Mouse (Mus musculus) heart, adult 8-10 months (tissue): Measurements from ENCODE around the gene Josd2. TPM values are rescaled to one million over a fixed set of nuclear protein-coding genes. Genes with fewer than 3 reads are reported as not detected.

ENCODE experiments used
- DNase-seq: peaks from one replicate; pipeline ENCODE4 v3.0.0; 2022; ENCODE audit warnings: low spot score
- total RNA-seq, 4 experiments: library from RNA; stranded (reverse); gene quantifications; 2 replicates each; pipeline ENCODE4 v1.2.4; 2022

The Josd2 gene
- 100 to 1,000 TPM; 109 to 130 (median 125) TPM for total RNA-seq

- peak; percentile 97 for DNase-seq
Measured at GRCm38 (mm10) chr7:44467811-44468411, at the start of gene Josd2. Gene Josd2, plus strand, starts transcription at chr7:44467980.

GRCm38 (mm10) chr7:44427666-44428065, 40.1 kb upstream of the Josd2 start:
- DNase-seq: no peak

GRCm38 (mm10) chr7:44428171-44428950, 39.4 kb upstream of the Josd2 start:
- DNase-seq: no peak

DNA sequence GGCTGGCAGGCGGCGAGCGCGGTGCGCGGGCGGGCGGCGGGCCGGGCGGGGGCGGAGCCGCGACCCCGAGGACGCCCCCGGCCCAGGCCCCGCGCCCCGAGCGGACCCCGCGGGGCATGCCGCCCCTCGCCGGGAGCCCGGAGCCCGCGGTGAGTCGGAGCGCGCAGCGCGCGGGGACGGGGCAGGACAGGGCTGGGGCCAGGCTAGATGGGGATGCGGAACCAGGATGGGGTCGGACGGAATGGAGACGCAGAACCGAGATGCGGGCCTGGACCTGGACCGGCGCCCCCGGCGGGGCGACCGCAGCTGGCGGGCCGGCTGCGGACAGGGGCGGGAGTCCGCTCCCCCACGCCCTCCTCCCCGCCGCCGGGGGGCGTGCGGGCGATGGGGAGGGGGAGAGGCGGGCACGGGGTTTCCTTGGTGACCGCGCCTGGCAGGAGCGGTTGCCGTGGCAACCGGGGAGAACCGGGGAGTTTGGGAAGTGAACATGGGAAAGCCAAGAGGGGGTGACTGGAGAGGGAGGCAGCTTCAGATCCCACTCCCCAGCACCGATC, 38.7 kb upstream of the Josd2 start, which contains the start of gene Lrrc4b:
Gene Lrrc4b, plus strand, starts transcription at position 51 of the 554 bp plus-strand sequence.
- no peak for DNase-seq

DNA sequence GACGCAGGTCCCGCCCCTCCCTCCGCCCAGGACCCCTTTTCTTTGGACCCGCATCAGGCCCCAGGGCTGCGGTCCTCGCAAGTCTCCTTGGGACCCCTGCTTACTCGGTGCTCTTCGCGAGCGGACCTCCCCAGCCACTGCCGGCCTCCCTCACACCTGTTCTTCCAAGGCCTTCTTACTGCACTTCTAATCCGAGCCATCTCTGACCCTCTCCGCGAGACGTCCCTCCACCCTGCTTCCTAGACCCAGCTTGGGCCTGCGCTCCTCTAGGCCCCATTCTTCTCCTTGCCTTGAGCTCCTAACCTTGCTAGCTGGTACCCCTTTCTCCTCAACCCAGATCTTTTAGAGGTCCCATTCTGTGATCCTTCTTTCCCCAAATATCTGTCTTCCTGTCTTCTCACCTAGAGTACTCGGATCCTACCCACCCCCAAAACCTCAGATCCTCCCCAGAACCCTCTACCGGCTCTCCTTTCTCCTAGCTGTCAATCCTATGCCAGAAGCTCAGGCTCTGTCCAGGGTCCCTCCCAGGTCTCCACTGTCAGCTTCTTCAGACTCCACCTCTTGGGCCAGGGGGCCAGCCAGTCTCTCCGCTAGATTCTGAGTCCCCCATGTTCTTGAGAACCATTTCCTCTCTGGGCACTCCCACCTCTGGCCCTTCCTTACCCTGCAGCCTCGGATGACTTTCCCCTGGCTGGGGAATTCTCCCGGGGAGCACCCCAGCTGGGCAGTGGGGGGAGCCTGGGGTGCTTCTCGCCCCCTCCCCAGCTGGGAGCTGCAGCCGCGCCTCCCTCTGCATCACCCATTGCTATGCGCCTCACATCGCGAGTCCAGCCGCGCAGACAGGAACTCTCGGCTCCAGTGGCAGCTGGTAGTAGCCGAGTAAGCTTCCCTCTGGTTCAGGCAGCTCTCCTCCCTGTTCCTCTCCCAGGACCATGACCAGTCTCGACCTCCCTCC, 38.0 kb upstream of the Josd2 start:
- no peak for DNase-seq

GRCm38 (mm10) chr7:44432550-44432949, 35.2 kb upstream of the Josd2 start:
- no peak for DNase-seq

- DNase-seq: no peak
Measured at GRCm38 (mm10) chr7:44433371-44433770, 34.4 kb upstream of the Josd2 start.

DNA sequence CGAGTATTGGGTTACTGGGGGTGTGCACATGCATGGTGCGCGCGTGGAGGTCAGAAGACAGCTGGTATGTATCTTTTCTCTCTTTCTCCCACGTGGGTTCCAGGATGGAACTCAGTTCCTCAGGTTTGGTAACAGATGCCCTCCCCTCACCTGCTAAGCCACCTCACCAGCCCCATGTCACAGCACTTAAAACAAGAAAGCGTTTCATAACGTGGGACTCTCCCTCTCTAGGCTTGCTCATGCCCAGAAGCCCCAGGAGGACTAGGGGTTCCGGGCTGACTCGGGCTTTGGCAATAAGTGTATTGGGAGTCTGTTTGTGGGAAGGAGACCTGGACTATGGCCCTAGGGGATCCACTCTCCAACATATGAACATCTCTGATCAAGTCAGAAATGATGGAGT, 33.7 kb upstream of the Josd2 start:
- DNase-seq: no peak

- DNase-seq: no peak
Measured at GRCm38 (mm10) chr7:44435796-44436195, 32.0 kb upstream of the Josd2 start.

- DNase-seq: no peak
Measured at GRCm38 (mm10) chr7:44436267-44436666, 31.5 kb upstream of the Josd2 start.

- no peak for DNase-seq
Measured at GRCm38 (mm10) chr7:44437188-44437587, 30.6 kb upstream of the Josd2 start.

- no peak for DNase-seq
Measured at GRCm38 (mm10) chr7:44437933-44438332, 29.8 kb upstream of the Josd2 start.

DNA sequence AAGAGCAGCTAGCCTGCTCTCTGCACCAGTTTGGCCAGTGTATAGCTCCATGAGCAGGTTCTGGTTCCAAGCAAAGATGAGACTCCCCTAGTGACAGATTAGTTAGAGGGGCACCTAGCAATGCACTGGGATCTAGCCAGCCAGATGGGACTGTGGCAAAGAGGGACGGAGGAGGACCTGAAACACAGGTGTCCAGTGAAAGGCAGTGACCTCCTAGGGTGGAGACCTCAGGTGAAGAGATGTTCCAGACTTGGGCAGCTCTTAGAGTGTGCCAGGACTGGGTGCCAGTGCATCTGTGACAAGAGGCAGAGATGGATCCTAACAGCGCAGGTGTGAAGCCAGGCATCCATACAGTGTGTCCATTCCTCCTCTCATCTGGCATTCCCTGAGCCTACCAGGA, 28.1 kb upstream of the Josd2 start:
- DNase-seq: no peak

GRCm38 (mm10) chr7:44440479-44440878, 27.3 kb upstream of the Josd2 start:
- DNase-seq: no peak

- DNase-seq: no peak
Measured at GRCm38 (mm10) chr7:44441180-44441579, 26.6 kb upstream of the Josd2 start.

DNA sequence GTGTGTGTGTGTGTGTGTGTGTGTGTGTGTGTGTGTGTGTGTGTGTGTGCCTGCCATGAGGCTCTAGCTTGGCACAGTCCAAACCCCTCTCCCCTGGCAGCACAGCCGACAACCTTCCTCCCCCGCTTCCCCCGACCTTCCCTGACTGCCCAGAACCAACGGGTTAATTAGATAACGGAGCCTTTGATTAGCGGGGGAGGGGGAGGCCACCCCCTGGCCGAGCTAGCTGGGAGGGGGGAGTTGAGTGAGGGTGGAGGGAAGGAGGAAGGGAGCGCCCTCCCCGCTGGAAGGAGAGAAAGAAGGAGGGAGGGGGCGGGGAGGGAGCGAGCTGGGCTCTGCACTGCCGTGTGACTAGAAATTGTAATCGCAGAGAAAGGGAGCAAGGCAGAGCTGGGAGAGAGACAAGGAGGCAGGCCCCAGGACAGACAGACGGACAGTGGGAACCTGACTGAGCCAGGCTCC, 26.1 kb upstream of the Josd2 start:
- no peak for DNase-seq

DNA sequence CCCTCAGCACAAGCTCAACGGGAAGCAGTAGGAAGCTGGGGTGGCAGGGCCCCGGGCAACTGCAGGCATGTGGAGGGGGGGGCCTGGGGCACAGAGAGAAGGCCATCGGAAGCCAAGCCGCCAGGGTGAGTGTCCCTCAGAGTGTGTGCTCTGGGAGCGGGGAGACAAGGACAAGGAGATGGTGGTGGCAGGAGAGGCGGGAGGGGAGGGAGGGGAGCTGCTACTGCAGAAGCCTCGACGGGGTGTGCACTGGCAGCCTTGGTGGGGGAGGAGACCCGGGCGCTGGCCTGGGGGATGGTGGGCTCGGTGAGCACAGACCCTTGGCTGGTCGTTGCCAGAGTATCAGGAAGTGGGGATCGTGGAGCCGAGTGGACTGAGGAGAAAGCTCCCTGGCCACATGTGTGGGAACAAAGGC, 25.4 kb upstream of the Josd2 start:
- no peak for DNase-seq

GRCm38 (mm10) chr7:44443268-44444173, 24.3 kb upstream of the Josd2 start:
- no peak for DNase-seq

DNA sequence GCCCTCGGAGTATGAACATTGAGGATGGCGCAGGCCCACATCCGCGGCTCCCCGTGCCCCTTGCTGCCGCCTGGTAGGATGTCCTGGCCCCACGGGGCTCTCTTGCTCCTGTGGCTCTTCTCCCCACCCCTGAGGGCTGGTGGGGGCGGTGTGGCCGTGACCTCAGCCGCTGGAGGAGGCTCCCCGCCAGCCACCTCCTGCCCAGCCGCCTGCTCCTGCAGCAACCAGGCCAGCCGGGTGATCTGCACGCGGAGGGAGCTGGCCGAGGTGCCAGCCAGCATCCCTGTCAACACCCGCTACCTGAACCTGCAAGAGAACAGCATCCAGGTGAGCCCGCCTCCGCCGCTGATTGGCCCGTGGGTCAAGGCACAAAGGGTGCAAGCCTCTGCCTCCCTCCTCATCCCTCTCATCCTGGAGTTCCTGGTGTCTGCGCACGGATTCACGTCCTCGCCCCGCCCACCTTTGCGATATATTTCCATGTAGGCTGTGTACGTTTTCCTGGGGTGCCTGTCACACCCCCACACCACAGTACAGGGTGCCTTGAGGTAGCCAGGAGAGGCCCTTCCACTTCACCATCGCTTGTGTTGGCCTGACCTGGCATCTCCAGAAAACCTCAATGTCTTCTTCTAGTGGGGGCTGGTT, 22.8 kb upstream of the Josd2 start:
- DNase-seq: no peak

- DNase-seq: no peak
Measured at GRCm38 (mm10) chr7:44445528-44445923, 22.3 kb upstream of the Josd2 start.
